Mouse (Mus musculus) cerebellum, adult 11-12 months (tissue): ENCODE results near the gene Arhgef1.
A peak's percentile ranks its signal among the peaks of the same experiment; 100 is the strongest.
"Not testable (repeated sequence)": the region's sequence is repeated elsewhere in the genome, so short reads cannot be mapped to it uniquely, and the experiment has no call there.

Source experiments
- DNase-seq: peaks from one replicate; pipeline ENCODE4 v3.0.0; 2022

Gene Arhgef1

DNA sequence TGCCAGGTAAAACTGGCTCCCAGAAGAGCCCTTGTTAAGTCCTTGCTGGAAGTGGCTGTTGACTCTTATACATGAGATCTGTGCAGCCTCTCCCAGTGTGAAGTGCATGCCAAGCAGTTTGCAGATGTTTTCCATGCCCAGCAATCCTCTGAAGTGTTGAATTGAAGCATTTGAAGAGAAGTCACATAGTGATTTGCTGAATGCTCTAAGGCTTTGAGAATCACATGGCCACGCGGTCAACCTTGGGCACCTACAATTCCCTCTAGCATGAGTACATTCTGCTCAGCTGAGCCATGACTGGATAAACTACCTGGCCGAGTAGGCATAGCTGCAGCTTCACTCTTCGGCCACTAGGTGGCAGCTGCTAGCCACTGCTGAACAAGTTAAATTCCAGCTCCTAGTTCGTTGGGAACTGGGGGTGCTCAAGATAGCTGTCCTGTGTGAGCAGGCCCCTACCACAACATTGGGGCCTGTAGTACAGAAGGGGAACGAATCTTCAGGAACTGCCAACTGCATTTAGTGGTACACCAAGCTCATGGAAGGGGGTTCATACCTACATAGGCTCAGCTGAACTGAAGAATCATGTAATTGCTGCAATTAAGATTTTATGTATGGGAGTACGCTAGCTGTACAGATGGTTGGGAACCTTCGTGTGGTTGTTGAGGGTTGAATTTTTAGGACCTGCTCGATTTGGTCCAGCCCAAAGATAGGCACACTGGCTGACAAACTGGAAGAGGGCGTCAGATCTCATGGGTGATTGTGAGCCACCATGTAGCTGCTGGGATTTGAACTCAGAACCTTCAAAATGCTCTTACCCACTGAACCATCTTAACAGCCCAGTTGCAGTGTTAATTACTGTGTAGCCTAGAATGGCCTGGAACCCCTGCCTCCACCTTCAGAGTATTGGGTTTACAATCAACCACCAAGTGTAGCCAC lies 12.2 kb upstream of the Arhgef1 start:
- DNase-seq = peak; percentile 68

GRCm38 (mm10) chr7:24891241-24892124 lies 11.2 kb upstream of the Arhgef1 start:
- no peak for DNase-seq

DNA sequence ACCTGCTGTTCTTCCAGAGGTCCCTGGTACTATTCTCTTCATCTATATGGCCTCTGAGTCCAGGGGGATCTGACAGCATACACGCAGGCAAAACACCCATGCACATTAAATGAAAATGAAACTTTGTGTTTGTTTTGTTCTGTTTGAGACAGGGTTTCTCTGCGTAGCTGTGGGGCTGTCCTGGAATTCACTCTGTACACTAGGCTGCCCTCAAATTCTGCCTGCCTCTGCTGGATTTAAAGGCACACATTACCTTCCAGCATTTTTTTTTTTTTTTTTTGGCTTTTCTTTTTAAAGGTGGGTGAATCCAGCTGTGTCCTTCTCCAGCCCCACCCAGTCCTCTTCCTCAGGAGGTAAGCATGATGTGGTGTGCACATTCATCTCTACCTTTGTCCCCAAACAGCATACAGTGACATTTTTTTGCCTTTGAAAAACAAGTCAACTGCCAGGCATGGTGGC lies 10.6 kb upstream of the Arhgef1 start:
- peak; percentile 1 for DNase-seq

GRCm38 (mm10) chr7:24895749-24896148 lies 7.0 kb upstream of the Arhgef1 start:
- DNase-seq = not testable (repeated sequence)

DNA sequence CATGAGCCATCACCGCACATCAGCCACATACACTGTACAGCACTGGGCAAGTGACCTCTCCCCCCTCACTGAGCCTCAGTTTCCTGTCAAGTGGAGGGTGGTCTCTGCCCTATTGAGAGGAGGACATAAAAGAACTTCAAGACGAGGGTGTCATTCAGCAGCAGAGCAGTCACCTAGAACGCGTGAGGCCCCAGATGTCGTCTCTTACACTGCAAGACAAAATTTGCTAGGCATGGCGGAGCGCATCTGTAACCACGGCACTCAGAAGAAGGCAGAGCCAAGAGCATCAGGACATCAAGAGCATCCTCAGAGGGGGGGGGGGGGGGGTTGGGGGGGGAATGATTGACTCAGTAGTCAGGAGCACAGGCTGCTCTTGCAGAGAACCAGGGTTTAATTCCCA lies 6.4 kb upstream of the Arhgef1 start:
- no peak for DNase-seq

DNA sequence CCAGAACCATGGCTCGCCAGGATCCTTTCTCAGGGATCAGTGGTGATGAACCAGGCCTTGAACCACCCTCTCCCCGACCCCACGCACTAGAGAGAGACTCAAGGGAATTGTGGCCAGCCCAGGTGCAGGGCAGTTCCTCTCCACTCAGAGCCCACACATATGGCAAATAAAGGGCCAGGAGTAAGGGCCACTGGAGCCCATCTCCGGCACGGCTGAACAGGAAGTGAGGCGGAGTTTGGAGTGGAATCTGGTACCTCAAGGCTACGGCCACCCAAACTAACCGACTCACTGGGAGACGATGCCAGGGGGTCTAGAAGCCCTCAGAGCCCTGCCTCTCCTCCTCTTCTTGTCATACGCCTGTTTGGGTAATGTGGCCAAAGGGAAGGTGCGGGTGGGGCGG lies 5.5 kb upstream of the Arhgef1 start, which contains the start of gene Cd79a:
Cd79a (plus strand) TSS at position 158 of the 400 bp plus-strand sequence.
- DNase-seq = no peak

DNA sequence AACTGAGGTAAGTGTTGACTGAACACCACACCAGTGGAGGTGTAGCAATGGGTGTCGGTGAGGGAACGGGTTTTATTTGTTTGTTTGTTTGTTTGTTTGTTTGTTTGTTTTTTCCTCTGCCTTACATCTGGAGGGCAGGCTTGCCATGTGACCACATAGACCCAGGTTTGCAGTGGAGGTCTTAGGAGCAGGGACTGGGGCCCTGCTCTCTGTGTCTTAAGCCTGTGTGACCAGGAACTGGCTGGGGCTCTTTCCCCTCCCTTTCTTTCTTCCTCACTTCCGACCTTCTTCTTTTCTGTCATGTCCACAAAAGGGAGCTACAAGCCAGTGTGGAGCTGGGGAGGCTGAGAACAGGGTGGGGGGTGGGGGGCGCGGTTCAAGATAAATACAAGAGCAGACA lies 4.8 kb upstream of the Arhgef1 start:
- no peak for DNase-seq

DNA sequence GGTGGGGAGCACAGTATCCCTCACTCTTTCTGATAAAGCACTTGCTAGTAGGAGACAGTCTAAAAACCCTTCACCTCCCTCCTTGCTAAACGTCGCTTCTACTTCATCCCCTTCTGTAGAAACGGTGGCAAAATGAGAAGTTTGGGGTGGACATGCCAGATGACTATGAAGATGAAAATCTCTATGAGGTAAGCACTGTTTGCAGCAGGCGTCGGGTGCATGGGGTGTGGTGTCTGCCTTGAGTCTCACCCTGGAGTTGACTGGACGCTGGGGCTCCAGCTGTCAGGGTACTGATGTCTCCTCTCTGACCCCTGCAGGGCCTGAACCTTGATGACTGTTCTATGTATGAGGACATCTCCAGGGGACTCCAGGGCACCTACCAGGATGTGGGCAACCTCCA lies 1.6 kb upstream of the Arhgef1 start:
- no peak for DNase-seq

GRCm38 (mm10) chr7:24901842-24902241 lies 870 bp upstream of the Arhgef1 start:
- DNase-seq = no peak

- DNase-seq = no peak
Measured at GRCm38 (mm10) chr7:24902264-24902629, 465 bp upstream of the Arhgef1 start.

- DNase-seq = no peak
Measured at GRCm38 (mm10) chr7:24903444-24903825, 723 bp downstream of the Arhgef1 start.

DNA sequence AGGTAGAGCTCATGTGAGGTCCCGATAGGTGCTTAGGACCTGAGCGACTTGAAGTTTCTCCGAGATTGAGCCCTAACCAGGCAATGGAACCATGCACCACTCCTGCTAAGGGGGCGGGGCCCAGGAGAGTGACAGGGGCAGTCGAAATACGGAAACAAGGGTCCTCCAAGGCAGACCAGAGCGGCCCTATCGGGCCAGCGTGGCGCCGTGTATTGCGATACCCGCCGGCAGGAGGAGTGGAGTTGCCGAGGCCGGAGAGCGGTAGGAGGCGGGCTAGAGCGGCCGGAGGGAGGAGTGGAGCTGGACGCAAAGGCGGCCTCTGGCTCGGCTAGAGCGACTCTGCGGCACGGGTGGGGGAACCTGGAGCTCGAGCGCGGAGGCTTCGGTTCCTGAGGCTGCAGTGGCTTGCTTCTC lies 1.4 kb downstream of the Arhgef1 start:
- DNase-seq = peak; percentile 98

DNA sequence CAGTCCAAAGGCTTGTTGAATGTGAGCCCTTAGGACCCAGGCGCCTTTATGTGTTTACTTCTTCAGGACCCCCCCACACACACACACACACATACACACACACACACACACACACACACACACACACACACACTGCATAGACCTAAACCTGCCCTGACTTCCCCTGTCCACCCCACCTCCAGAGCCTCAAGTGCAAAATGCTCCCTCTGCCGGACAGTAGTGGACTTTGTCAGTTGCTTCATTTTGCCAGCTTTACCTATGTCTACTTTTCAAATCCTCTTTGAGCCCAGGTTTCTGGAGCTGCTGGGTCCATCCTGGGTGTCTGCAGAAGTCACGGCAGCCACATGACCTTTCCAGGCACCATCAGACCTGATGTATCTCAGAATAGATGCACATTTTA lies 2.2 kb downstream of the Arhgef1 start:
- peak; percentile 72 for DNase-seq

GRCm38 (mm10) chr7:24906551-24906950 lies 3.8 kb downstream of the Arhgef1 start:
- no peak for DNase-seq

DNA sequence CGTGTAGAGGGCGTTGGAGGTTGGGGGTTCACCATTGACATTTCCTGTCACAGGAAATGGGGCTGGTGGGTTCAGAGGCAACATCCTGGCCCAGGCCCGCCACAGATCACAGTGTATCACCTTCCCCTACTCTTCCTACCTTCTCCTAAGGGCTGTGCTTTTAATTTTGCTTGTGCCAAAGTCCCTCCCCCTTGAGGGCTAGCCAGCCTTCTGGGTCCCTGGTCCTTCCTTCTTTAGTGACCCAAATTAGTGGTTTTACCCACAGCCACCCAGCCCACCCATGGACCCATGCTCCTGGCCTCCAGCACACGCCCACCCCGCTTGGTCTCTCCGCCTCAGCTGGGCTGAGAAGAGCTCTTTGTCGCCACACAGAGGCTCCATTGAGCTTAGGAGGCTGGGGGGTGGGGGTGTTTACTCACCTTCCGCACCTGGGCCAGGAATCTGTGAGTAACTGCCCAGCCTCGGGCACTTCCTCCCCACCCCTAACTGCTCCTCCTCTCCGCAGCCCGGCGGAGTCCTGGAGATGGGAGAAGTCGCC lies 4.6 kb downstream of the Arhgef1 start:
- no peak for DNase-seq

DNA sequence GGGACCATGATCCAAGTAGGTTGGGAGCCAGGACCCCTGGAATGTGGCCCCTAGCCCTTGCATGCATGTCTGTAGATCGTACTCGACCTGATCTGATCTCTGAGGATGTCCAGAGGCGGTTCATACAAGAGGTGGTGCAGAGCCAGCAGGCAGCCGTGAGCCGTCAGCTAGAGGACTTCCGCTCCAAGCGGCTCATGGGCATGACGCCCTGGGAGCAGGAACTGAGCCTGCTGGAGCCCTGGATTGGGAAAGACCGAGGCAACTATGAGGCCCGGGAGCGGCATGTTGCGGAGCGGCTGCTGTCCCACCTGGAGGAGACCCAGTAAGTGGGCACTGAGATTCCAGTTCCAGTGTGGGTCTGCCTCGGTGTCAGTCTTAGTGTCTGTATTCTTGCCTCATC lies 9.8 kb downstream of the Arhgef1 start:
- no peak for DNase-seq

DNA sequence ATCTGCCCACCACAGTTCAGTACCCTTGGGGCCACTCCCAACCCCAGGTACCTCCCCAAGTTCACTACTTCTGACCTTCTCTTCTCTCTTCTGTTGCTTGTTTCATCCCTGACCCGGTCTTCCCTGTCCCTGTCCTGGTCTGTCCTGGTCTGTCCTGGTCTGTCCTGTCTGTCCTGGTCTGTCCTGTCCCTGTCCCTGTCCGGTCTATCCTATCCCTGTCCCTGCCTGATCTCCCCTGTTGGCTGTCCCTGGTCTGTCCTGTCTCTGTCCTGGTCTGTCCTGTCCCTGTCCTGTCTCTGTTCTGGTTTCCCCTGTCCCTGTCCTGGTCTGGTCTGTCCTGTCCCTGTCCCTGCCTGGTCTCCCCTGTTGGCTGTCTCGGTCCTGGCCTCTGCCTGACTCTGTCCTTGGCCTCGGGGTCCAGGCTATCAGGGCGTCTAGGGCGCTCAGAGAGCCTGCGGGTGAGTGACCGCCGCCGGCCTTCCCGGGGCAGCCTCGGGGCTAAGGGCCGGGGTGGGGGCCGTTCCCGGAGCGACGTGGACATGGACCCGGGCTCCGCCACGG lies 16.1 kb downstream of the Arhgef1 start:
- DNase-seq = no peak

GRCm38 (mm10) chr7:24919728-24920127 lies 17.0 kb downstream of the Arhgef1 start:
- no peak for DNase-seq

DNA sequence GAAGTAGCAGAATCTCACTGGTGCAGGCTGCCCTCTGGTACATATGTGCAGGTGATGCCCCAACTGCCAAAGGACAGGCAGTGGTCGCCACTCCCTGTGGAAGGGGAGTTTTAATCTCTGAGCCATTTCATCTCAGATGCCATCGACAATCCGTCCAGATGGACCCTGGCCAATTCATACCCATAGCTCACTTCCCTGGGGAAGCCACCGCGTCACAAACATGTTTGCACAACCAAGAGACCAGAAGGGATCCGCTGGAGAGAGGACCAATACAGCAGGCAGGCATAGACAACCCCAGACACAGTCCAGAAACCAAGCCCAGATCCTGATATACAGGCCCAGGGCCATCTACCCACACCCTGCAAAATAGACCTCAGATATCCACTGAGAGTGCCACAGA lies 27.8 kb downstream of the Arhgef1 start:
- no peak for DNase-seq

DNA sequence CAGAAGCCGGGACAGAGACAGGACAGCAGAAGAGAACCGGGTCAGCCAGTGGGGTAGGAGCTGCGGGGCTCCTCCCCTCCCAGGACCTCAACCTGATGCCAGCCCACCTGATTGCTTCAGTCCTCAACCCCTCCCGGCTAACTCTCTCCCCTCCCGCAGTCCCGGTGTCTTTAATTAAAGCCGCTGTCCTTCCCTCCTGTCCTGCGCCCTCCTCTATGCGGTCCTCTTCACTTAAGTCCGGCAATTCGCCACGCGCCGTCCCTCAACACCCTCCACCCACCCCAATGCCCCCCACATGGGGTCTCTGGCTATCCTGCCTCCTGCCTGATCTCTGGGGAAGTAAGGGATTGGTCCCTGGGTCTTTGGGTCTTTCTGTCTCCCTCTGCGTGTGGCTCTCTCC lies 28.9 kb downstream of the Arhgef1 start:
- DNase-seq = no peak

- DNase-seq = no peak
Measured at GRCm38 (mm10) chr7:24943641-24944040, 40.9 kb downstream of the Arhgef1 start.

- no peak for DNase-seq
Measured at GRCm38 (mm10) chr7:24944257-24944950, 41.7 kb downstream of the Arhgef1 start, which contains the start of gene Gm4881. TSS of gene Gm4881 (minus strand) at chr7:24944494.
